Mouse (Mus musculus): ENCODE data around the gene Ccsap. TPM values are rescaled to one million over a fixed set of nuclear protein-coding genes. Genes with fewer than 3 reads are reported as not detected.

Ccsap gene
- polyA plus RNA-seq, 1 experiment from 2014 or later, result 5.1 TPM

- Histone ChIP-seq H3K4me1 (replicated peaks) (no peaks in the 10 kb centered on the region), H3K27ac (no peak overlapping the region), H3K27me3 (no peaks in the 10 kb centered on the region), H3K4me3 (replicated peaks) (no peak overlapping the region), H3K9ac (replicated peaks) (no peak overlapping the region), H3K4me2 (replicated peaks) (no peak overlapping the region), H3K36me3 (peaks cover 90% of the 10 kb centered on the region), H3K9me3 (no peaks in the 10 kb centered on the region)
- ATAC-seq, result no peak
- WGBS, result 94% methylated on average over 7 of the region's 7 CpGs
Observed at GRCm38 (mm10) chr8:123826758-123827157, 33.3 kb downstream of the Ccsap start.

DNA sequence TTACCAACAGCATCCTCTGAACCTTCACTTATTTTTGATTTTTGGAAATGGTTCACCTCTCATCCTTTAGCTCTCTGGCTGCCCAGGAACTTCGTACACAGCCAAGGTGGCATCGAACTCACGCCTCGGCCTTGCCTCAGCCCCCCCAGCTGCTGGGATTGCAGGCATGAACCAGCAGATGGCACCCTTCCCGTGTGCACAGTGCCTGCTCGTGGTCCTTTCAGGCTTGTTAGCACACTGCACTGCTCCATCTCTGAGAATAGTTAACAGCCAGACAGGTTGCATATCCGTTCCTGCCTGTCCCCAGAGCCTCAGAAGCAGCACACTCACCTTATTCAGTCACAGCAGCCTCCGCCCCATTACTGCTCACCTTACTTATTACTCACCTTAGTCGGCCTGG lies 34.0 kb downstream of the Ccsap start:
- no peak overlapping the region for H3K9ac ChIP-seq (replicated peaks)
- no peak overlapping the region for H3K4me3 ChIP-seq (replicated peaks)
- H3K36me3 ChIP-seq, result peaks cover 83% of the 10 kb centered on the region
- no peak overlapping the region for H3K27ac ChIP-seq
- no peaks in the 10 kb centered on the region for H3K9me3 ChIP-seq
- no peaks in the 10 kb centered on the region for H3K4me1 ChIP-seq (replicated peaks)
- no peaks in the 10 kb centered on the region for H3K27me3 ChIP-seq
- no peak overlapping the region for H3K4me2 ChIP-seq (replicated peaks)
- 66% methylated on average over 9 of the region's 9 CpGs for WGBS
- ATAC-seq, result no peak

GRCm38 (mm10) chr8:123823532-123824123 lies 36.4 kb downstream of the Ccsap start:
- Histone ChIP-seq H3K9me3 (no peaks in the 10 kb centered on the region), H3K27ac (no peak overlapping the region), H3K9ac (replicated peaks) (no peak overlapping the region), H3K4me3 (replicated peaks) (no peak overlapping the region), H3K4me1 (replicated peaks) (no peaks in the 10 kb centered on the region), H3K36me3 (peaks cover 60% of the 10 kb centered on the region), H3K27me3 (no peaks in the 10 kb centered on the region), H3K4me2 (replicated peaks) (no peak overlapping the region)
- ATAC-seq, result no peak
- WGBS, result 96% methylated on average over 18 of the region's 18 CpGs

DNA sequence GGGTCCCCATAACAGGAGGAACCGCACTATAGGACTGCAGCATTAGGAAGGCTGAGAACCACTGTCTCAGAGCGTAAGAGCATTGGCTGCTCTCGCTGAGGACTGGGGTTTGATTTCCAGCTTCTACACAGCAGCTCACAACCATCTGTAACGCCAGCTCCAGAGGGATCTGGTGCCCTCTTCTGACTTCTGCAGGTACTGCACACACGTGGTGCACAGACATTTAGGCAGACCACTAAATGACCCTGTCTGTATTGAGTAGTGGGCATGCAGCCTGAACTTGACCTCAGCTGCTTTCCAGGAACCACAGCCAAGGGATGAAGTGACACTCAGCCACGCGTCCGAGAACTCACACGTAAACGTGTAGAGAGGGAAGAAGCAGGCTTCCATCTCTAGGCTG lies 36.9 kb downstream of the Ccsap start:
- Histone ChIP-seq H3K27me3 (no peaks in the 10 kb centered on the region), H3K9me3 (no peaks in the 10 kb centered on the region), H3K27ac (no peak overlapping the region), H3K4me3 (replicated peaks) (no peak overlapping the region), H3K9ac (replicated peaks) (no peak overlapping the region), H3K36me3 (peaks cover 55% of the 10 kb centered on the region), H3K4me1 (replicated peaks) (no peaks in the 10 kb centered on the region), H3K4me2 (replicated peaks) (no peak overlapping the region)
- ATAC-seq, result no peak
- WGBS, result 95% methylated on average over 10 of the region's 10 CpGs

- Histone ChIP-seq H3K36me3 (peaks cover 45% of the 10 kb centered on the region), H3K4me1 (replicated peaks) (no peaks in the 10 kb centered on the region), H3K9ac (replicated peaks) (no peak overlapping the region), H3K4me2 (replicated peaks) (no peak overlapping the region), H3K27me3 (no peaks in the 10 kb centered on the region), H3K27ac (no peak overlapping the region), H3K4me3 (replicated peaks) (no peak overlapping the region), H3K9me3 (no peaks in the 10 kb centered on the region)
- 95% methylated on average over 6 of the region's 6 CpGs for WGBS
- no peak for ATAC-seq
Observed at GRCm38 (mm10) chr8:123820780-123821179, 39.2 kb downstream of the Ccsap start.

DNA sequence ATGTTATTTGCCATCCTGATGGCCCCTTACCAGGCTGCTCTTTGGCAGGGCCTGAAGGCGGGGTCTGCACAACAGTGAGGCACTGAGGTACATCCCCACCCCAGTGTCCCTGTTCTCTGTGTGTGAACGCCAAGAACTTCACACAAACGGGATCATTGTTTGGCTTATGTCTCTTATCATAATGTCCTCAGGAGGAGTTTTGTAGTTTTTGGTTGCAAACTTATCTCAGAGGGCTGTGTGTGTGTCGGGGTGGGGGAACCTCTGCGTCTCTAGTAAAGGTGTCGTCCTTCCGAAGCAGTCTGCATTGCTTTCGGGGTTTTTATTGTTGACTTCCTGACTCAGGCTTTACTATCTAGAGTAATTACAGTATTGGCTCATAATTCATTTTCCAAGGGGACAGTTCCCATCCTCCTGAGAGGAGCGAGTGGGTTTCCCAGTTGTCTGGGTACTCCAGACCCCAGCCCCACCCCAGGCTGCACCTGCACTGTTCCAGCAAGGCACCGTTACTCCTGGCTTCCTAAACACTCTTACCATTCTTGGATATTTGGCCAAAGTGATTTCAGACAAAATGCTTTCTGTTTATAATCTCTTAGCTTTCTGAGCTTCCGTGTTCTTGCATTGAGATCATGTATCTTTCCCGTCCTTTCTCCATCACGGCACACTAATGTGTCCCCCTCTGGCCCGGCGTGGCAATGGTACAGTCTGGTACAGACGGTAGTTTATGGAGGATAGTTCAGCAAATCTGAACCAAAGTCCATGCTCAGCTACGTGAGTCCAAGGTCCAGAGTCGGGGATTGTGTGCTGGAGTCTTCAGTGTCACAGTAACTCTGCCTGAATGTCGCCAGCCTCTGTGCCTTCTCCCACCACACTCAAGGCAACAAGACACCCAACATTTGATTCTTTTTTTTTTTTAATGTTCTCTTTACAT lies 40.1 kb downstream of the Ccsap start:
- H3K4me1 ChIP-seq (replicated peaks), result no peaks in the 10 kb centered on the region
- no peak overlapping the region for H3K4me2 ChIP-seq (replicated peaks)
- no peaks in the 10 kb centered on the region for H3K27me3 ChIP-seq
- WGBS, result 96% methylated on average over 19 of the region's 19 CpGs
- ATAC-seq, result no peak
- H3K9me3 ChIP-seq, result no peaks in the 10 kb centered on the region
- no peak overlapping the region for H3K9ac ChIP-seq (replicated peaks)
- peaks cover 37% of the 10 kb centered on the region for H3K36me3 ChIP-seq
- no peak overlapping the region for H3K27ac ChIP-seq
- no peak overlapping the region for H3K4me3 ChIP-seq (replicated peaks)

DNA sequence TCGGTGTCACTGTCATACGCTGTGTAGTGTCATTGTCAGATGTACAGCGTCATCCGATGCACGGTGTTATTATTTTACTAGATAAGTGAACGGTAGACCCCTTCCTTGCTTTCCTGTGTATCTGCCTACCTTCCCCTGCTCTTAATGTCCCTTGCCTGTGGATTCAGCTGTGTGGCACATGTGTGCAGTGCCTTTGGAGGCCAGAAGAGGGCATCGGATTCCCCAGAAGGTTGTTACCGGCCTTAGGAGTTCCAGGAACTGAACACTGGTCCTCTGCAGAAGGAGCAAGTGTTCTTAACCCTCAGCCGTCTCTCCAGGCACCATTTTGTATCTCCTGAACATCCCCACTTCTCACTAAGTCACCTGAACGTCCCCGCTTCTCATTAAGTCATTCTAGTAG lies 42.3 kb downstream of the Ccsap start:
- 93% methylated on average over 11 of the region's 11 CpGs for WGBS
- no peak overlapping the region for H3K4me2 ChIP-seq (replicated peaks)

GRCm38 (mm10) chr8:123816939-123817338 lies 43.1 kb downstream of the Ccsap start:
- no peak overlapping the region for H3K4me2 ChIP-seq (replicated peaks)
- no peak overlapping the region for H3K4me3 ChIP-seq (replicated peaks)
- H3K36me3 ChIP-seq, result peaks cover 16% of the 10 kb centered on the region
- no peaks in the 10 kb centered on the region for H3K9me3 ChIP-seq
- H3K9ac ChIP-seq (replicated peaks), result no peak overlapping the region
- no peak for ATAC-seq
- no peak overlapping the region for H3K27ac ChIP-seq
- H3K27me3 ChIP-seq, result no peaks in the 10 kb centered on the region
- 92% methylated on average over 8 of the region's 8 CpGs for WGBS
- H3K4me1 ChIP-seq (replicated peaks), result no peaks in the 10 kb centered on the region

More for the DNA sequence above, 42.3 kb downstream of the Ccsap start:
- no peaks in the 10 kb centered on the region for H3K27me3 ChIP-seq
- no peaks in the 10 kb centered on the region for H3K4me1 ChIP-seq (replicated peaks)
- H3K9ac ChIP-seq (replicated peaks), result no peak overlapping the region
- no peak overlapping the region for H3K27ac ChIP-seq
- no peak overlapping the region for H3K4me3 ChIP-seq (replicated peaks)
- H3K36me3 ChIP-seq, result peaks cover 21% of the 10 kb centered on the region
- ATAC-seq, result no peak
- H3K9me3 ChIP-seq, result no peaks in the 10 kb centered on the region

DNA sequence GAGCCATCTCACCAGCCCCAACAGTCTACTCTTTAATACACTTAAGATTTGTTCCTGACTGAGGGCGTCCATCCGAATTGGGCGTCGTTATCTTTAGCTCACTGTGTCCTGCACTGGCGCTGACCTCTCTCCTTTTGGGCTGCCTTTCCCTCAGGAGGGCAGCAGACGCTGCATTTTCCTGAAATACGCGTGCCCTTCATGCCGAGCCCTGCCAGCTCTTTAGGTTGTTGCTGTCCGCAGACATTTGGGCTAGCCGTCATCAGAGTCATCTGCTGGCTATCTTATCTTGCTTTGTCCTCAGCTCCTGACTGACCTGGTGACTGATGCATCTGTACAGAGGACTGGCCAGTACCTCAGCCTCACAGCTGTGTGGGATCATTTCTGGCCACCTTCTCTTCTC lies 44.7 kb downstream of the Ccsap start:
- H3K4me3 ChIP-seq (replicated peaks), result no peak overlapping the region
- no peak overlapping the region for H3K27ac ChIP-seq
- H3K4me1 ChIP-seq (replicated peaks), result no peaks in the 10 kb centered on the region
- 87% methylated on average over 11 of the region's 11 CpGs for WGBS
- H3K27me3 ChIP-seq, result no peaks in the 10 kb centered on the region
- ATAC-seq, result no peak
- peaks cover 16% of the 10 kb centered on the region for H3K36me3 ChIP-seq
- H3K9ac ChIP-seq (replicated peaks), result no peak overlapping the region
- no peak overlapping the region for H3K4me2 ChIP-seq (replicated peaks)
- H3K9me3 ChIP-seq, result no peaks in the 10 kb centered on the region

DNA sequence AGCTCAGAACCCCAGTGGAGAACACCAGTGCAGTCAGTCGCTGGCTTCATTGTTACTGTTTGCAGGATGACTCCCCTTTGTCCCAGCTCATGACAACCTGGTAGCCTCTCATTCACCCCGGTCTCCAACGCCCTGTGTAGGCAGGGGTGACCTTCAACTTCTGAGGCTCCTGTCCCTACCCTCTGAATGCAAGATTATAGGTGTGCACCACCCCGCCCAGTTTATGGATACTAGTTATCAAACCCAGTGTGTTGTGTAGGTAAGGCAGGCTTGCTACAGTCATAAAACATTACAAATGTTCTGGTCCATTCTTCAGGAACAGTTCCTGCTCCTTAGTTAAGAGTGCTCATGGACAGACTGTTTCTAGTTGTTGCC lies 46.1 kb downstream of the Ccsap start:
- Histone ChIP-seq H3K9ac (replicated peaks) (no peak overlapping the region), H3K27me3 (no peaks in the 10 kb centered on the region), H3K4me2 (replicated peaks) (no peak overlapping the region), H3K9me3 (no peaks in the 10 kb centered on the region), H3K36me3 (peaks cover 16% of the 10 kb centered on the region), H3K4me1 (replicated peaks) (peaks cover 2% of the 10 kb centered on the region), H3K27ac (no peak overlapping the region), H3K4me3 (replicated peaks) (no peak overlapping the region)
- no peak for ATAC-seq
- 91% methylated on average over 4 of the region's 4 CpGs for WGBS

DNA sequence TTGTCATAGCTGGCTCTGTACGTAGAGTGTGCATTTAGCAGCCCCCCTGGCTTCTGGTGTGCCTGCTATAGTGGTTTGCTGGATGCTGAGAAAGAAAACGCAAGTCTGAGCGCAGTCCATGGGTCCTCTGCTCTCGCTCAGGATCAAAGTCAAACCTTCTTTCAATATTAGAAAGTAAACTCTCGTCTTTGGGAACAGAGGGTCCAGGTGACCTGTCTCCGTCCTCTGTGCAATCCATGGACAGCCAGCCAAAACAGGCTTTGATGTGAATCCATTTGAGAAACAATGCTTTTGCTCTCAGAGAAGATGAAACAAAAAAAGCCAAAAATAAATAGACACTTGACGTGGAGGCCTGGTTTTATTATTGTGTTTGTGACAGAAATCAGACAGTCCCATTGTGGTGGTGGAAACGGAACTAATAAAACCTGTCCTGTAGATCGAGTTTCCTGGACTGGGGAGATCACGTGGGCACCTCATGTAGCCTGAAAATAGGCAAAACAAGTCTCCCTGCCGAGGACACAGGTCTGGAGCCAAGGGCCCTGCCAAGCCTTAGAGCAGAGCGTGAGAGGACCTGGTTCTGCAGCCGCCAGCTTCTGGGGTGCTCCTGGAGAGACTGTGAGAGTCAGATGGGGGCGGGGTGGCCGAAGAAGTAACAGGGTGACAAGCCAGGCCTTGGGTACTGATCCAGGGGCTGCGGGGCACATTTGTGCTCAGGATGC lies 46.7 kb downstream of the Ccsap start:
- no peak for ATAC-seq
- Histone ChIP-seq H3K27me3 (no peaks in the 10 kb centered on the region), H3K27ac (no peak overlapping the region), H3K4me2 (replicated peaks) (no peak overlapping the region), H3K9me3 (no peaks in the 10 kb centered on the region), H3K4me3 (replicated peaks) (no peak overlapping the region), H3K9ac (replicated peaks) (no peak overlapping the region), H3K36me3 (peaks cover 16% of the 10 kb centered on the region), H3K4me1 (replicated peaks) (peaks cover 6% of the 10 kb centered on the region)
- WGBS, result 83% methylated on average over 16 of the region's 16 CpGs

DNA sequence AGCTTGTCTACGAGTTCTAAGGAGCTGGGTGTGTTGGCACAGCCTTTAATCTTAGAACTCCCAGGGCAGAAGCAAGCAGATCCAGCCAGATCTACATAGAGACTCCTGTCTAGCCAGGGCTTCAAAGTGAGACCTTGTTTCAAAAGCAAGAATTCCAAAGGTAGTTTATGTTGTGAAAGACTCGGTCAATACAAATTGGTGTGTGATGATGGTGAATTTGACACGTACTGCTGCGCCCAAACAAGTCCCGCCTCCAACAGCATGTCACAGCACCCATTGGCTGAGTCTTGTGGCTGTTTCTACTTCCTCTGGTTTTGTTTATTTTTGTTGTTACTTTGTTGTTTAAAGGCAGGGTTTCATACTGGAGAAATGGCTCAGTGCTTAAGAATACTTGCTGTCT lies 47.8 kb downstream of the Ccsap start:
- peaks cover 17% of the 10 kb centered on the region for H3K4me1 ChIP-seq (replicated peaks)
- no peak overlapping the region for H3K27ac ChIP-seq
- ATAC-seq, result no peak
- no peaks in the 10 kb centered on the region for H3K9me3 ChIP-seq
- H3K36me3 ChIP-seq, result peaks cover 11% of the 10 kb centered on the region; the same call in 1 of the 2 replicates
- 95% methylated on average over 5 of the region's 5 CpGs for WGBS
- no peaks in the 10 kb centered on the region for H3K27me3 ChIP-seq
- H3K4me2 ChIP-seq (replicated peaks), result no peak overlapping the region
- H3K4me3 ChIP-seq (replicated peaks), result no peak overlapping the region
- no peak overlapping the region for H3K9ac ChIP-seq (replicated peaks)

Measured in midbrain, embryonic 13.5 days (tissue).